Mouse (Mus musculus): ENCODE results near the gene Cope. TPM values are rescaled to one million over a fixed set of nuclear protein-coding genes. Genes with fewer than 3 reads are reported as not detected.

Gene Cope
- polyA plus RNA-seq (2015; fragmentation: Nextera tagmentation; extraction: Ambion mirVana): 271 and 278 TPM in 2 replicates

DNA sequence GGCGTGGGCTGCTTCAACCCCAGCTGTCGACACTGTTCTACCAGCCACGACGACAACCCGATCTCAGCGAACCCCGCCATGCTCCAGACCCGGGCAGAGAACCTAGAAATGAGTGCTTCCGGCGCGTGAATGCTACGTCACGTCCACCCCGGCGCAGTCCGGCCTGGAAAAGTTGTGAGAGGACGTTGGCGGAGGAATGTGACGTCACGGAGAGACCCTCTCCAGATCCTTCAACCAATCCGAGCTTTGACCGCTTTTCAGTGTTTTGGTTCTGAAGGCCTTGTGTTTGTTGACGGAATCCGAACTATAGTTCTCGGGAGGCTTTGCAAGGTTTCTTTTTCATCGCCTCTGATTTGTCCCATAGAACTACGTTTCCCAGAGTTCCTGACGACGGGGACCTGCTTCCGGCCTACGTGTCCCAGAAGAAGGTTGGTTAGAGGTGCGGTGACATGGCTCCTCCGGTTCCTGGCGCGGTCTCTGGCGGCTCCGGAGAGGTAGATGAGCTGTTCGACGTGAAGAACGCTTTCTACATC, at the start of gene Cope, which contains the start of gene Ddx49:
Cope (plus strand) TSS at position 161 of the 533 bp plus-strand sequence.
Ddx49 (minus strand) TSS at position 132 of the 533 bp plus-strand sequence.
- under 1% methylated on average over 40 of the region's 40 CpGs for WGBS
- peak within 1 kb of the TSS; percentile 86 for H3K9ac ChIP-seq
- H3K4me1 ChIP-seq (replicated peaks): peaks cover 30% of the 10 kb centered on the region
- H3K27me3 ChIP-seq: no peaks in the 10 kb centered on the region
- ATAC-seq (ENCODE audit: low read depth): peak; percentile 93
- H3K9me3 ChIP-seq: no peaks in the 10 kb centered on the region
- peak within 1 kb of the TSS; percentile 67 for H3K27ac ChIP-seq (replicated peaks)
- H3K4me3 ChIP-seq: peak within 1 kb of the TSS; percentile 91
- H3K4me2 ChIP-seq: peak within 1 kb of the TSS; percentile 96
- peaks cover 53% of the 10 kb centered on the region for H3K36me3 ChIP-seq

DNA sequence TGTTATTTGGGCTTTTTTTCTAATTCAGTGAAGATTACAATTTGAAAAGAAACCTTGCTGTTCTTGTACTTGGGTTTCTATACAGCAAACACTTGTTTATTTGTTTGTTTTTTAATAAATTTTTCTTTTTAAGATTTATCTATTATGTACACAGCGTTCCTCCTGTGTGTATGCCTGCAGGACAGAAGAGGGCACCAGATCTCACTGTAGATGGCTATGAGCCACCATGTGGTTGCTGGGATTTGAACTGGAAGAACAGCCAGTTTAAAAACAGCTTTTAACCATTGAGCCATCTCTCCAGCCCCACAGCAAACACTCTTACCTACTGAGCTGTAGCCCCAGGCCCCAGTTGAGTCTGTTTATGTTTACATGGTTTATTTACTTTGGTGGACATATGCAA, 47.7 kb upstream of the Cope start:
- H3K27ac ChIP-seq (replicated peaks): no peak overlapping the region
- H3K4me1 ChIP-seq (replicated peaks): no peaks in the 10 kb centered on the region
- no peak for ATAC-seq (ENCODE audit: low read depth)
- H3K4me3 ChIP-seq: no peak overlapping the region
- H3K27me3 ChIP-seq: no peaks in the 10 kb centered on the region
- no peaks in the 10 kb centered on the region for H3K9me3 ChIP-seq
- H3K4me2 ChIP-seq: no peak overlapping the region
- H3K36me3 ChIP-seq: peaks cover 100% of the 10 kb centered on the region
- WGBS: 86% methylated on average over 1 of the region's 1 CpGs
- H3K9ac ChIP-seq: no peak overlapping the region

- no peak for ATAC-seq (ENCODE audit: low read depth)
- Histone ChIP-seq H3K27me3 (no peaks in the 10 kb centered on the region), H3K4me3 (no peak overlapping the region), H3K27ac (replicated peaks) (no peak overlapping the region), H3K9ac (no peak overlapping the region), H3K36me3 (peaks cover 100% of the 10 kb centered on the region), H3K4me1 (replicated peaks) (no peaks in the 10 kb centered on the region), H3K9me3 (no peaks in the 10 kb centered on the region), H3K4me2 (no peak overlapping the region)
- WGBS: 89% methylated on average over 3 of the region's 3 CpGs
Measured at GRCm38 (mm10) chr8:70257456-70257855, 44.9 kb upstream of the Cope start.

GRCm38 (mm10) chr8:70258600-70258999, 43.7 kb upstream of the Cope start:
- Histone ChIP-seq H3K4me2 (no peak overlapping the region), H3K4me1 (replicated peaks) (no peaks in the 10 kb centered on the region), H3K4me3 (no peak overlapping the region), H3K9me3 (no peaks in the 10 kb centered on the region), H3K27me3 (no peaks in the 10 kb centered on the region), H3K27ac (replicated peaks) (no peak overlapping the region), H3K9ac (no peak overlapping the region), H3K36me3 (peaks cover 100% of the 10 kb centered on the region)
- WGBS: 95% methylated on average over 5 of the region's 5 CpGs
- ATAC-seq (ENCODE audit: low read depth): no peak

GRCm38 (mm10) chr8:70259043-70259442, 43.3 kb upstream of the Cope start:
- H3K27ac ChIP-seq (replicated peaks): no peak overlapping the region
- H3K4me1 ChIP-seq (replicated peaks): no peaks in the 10 kb centered on the region
- H3K9me3 ChIP-seq: no peaks in the 10 kb centered on the region
- 90% methylated on average over 2 of the region's 2 CpGs for WGBS
- no peak for ATAC-seq (ENCODE audit: low read depth)
- H3K4me2 ChIP-seq: no peak overlapping the region
- H3K27me3 ChIP-seq: no peaks in the 10 kb centered on the region
- no peak overlapping the region for H3K9ac ChIP-seq
- peaks cover 100% of the 10 kb centered on the region for H3K36me3 ChIP-seq
- no peak overlapping the region for H3K4me3 ChIP-seq

- no peaks in the 10 kb centered on the region for H3K4me1 ChIP-seq (replicated peaks)
- 84% methylated on average over 3 of the region's 3 CpGs for WGBS
- no peaks in the 10 kb centered on the region for H3K9me3 ChIP-seq
- no peaks in the 10 kb centered on the region for H3K27me3 ChIP-seq
- H3K36me3 ChIP-seq: peaks cover 41% of the 10 kb centered on the region
- no peak overlapping the region for H3K4me3 ChIP-seq
- H3K4me2 ChIP-seq: no peak overlapping the region
- no peak overlapping the region for H3K27ac ChIP-seq (replicated peaks)
- ATAC-seq (ENCODE audit: low read depth): no peak
- no peak overlapping the region for H3K9ac ChIP-seq
Measured at GRCm38 (mm10) chr8:70267674-70268073, 34.6 kb upstream of the Cope start.

- Histone ChIP-seq H3K9me3 (no peaks in the 10 kb centered on the region), H3K4me3 (no peak overlapping the region), H3K4me2 (no peak overlapping the region), H3K4me1 (replicated peaks) (no peaks in the 10 kb centered on the region), H3K27ac (replicated peaks) (0 out of 2 replicates have a peak overlapping the region, but pooled peaks have one; percentile 28), H3K27me3 (no peaks in the 10 kb centered on the region), H3K36me3 (peaks cover 34% of the 10 kb centered on the region), H3K9ac (no peak overlapping the region)
- ATAC-seq (ENCODE audit: low read depth): no peak
- 44% methylated on average over 5 of the region's 5 CpGs for WGBS
Measured at GRCm38 (mm10) chr8:70268311-70268710, 34.0 kb upstream of the Cope start.

DNA sequence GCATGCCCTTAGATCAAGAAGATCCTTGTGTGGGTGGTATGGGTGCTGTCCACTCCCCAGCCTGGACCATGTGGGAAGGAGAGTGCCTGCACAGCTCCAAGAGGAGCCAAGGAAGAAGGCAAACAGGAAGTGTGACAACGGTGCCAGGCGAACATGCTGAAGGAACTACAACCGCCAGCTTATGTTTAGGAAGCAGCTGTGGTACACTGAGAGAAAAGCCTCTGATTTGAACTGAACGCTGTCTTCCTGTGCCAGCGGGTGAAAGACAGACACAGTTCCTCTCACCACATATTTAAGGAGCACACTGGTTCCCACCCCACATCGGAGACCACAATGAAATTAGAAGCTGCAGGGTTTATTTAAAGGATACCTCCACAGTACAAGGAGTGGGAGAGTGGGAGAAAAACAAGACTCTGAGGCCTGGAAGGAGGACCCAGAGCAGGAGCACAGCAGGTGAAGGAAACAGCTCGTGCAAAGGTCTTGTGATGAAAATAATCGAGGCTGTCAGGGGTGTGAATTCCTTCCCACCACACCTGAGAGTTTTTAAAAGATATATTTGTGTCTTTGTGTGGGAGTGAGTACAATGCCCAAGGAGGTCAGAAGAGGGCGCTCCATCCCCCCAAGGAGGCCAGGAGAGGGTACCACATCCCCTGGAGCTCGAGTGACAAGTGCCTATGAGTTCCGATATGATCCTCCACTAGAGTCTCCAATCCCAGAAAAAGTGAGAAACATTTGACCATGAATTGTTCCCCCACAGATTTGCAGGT, 33.3 kb upstream of the Cope start:
- Histone ChIP-seq H3K9me3 (no peaks in the 10 kb centered on the region), H3K4me3 (no peak overlapping the region), H3K36me3 (peaks cover 28% of the 10 kb centered on the region), H3K27me3 (no peaks in the 10 kb centered on the region), H3K9ac (no peak overlapping the region), H3K4me1 (replicated peaks) (no peaks in the 10 kb centered on the region), H3K4me2 (no peak overlapping the region), H3K27ac (replicated peaks) (0 out of 2 replicates have a peak overlapping the region, but pooled peaks have one; percentile 28)
- WGBS: 60% methylated on average over 11 of the region's 11 CpGs
- no peak for ATAC-seq (ENCODE audit: low read depth)

DNA sequence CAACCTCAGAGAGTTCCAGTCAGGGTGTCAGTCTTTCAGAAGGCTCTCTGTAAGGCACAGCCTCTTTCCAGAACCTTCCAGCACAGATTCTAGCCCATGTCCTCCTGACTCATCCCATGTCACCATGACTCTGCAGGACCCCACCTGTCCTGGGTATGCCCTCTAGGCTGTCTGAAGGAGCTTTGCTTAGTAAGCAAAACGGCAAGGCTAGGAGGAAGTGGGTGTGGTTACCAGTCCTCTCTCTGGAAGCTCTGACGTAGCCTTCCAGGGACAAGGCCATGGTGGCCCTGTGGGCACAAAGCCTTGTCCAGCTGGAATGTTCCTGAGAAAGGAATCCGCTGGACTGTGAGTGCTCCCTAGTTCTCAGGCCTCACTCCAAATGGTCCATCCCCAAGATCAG, 29.4 kb upstream of the Cope start:
- H3K4me2 ChIP-seq: no peak overlapping the region
- no peaks in the 10 kb centered on the region for H3K27me3 ChIP-seq
- 0 out of 2 replicates have a peak, but pooled peaks cover under 1% of the 10 kb centered on the region for H3K4me1 ChIP-seq (replicated peaks)
- 0 out of 2 replicates have a peak, but pooled peaks have one; percentile 32 for ATAC-seq (ENCODE audit: low read depth)
- no peak overlapping the region for H3K27ac ChIP-seq (replicated peaks)
- WGBS: 62% methylated on average over 3 of the region's 3 CpGs
- no peak overlapping the region for H3K4me3 ChIP-seq
- no peaks in the 10 kb centered on the region; the same call in 1 of the 2 replicates for H3K36me3 ChIP-seq
- no peaks in the 10 kb centered on the region for H3K9me3 ChIP-seq
- H3K9ac ChIP-seq: no peak overlapping the region

DNA sequence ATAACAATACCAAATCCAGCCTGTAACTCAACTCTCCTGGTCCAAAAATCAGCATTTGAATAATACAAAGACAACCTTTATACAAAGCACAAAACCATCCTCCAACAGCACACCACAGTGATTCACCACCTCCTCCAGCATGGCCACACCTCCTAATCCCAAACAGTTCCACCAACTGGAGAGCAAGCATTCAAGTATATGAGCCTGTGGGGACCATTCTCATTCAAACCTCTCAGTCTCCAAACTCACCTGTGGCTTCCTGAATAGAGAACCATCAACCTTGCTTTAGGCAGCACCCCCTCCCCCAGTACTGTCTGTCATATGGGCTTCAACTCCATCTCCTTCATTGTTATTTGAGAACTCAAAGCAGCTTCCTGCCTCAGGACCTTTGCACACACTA, 28.0 kb upstream of the Cope start:
- no peak overlapping the region for H3K9ac ChIP-seq
- no peaks in the 10 kb centered on the region for H3K27me3 ChIP-seq
- no peak overlapping the region for H3K27ac ChIP-seq (replicated peaks)
- no peak overlapping the region for H3K4me3 ChIP-seq
- no peak for ATAC-seq (ENCODE audit: low read depth)
- H3K36me3 ChIP-seq: no peaks in the 10 kb centered on the region
- H3K4me1 ChIP-seq (replicated peaks): 0 out of 2 replicates have a peak, but pooled peaks cover 4% of the 10 kb centered on the region
- no peak overlapping the region for H3K4me2 ChIP-seq
- H3K9me3 ChIP-seq: no peaks in the 10 kb centered on the region

GRCm38 (mm10) chr8:70276476-70276875, 25.8 kb upstream of the Cope start:
- no peak overlapping the region for H3K9ac ChIP-seq
- 90% methylated on average over 3 of the region's 3 CpGs for WGBS
- H3K4me3 ChIP-seq: no peak overlapping the region
- no peaks in the 10 kb centered on the region for H3K36me3 ChIP-seq
- no peak overlapping the region for H3K4me2 ChIP-seq
- ATAC-seq (ENCODE audit: low read depth): no peak
- no peaks in the 10 kb centered on the region for H3K27me3 ChIP-seq
- H3K4me1 ChIP-seq (replicated peaks): 0 out of 2 replicates have a peak, but pooled peaks cover 4% of the 10 kb centered on the region
- H3K27ac ChIP-seq (replicated peaks): no peak overlapping the region
- no peaks in the 10 kb centered on the region for H3K9me3 ChIP-seq

DNA sequence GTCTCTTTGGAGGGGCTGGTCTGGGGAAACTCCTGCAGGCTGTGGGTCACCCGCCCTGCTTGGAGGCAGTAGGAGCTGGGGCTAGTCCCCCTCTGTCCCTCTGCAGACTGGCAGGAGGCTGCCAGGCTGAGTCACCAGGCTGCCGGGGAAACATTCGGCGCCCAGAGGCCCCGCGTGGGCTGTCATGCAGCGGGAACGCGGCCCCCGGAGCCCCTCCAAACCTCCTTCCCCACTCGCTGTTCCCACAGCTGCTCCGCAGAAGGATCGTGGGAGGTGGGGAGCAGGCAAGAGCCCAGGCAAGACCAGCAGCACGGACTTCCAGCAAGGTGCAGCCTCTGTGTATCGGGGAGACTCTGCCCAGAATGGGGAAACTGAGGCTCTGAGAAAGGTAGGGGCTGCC, 24.1 kb upstream of the Cope start:
- ATAC-seq (ENCODE audit: low read depth): no peak
- Histone ChIP-seq H3K36me3 (no peaks in the 10 kb centered on the region), H3K4me1 (replicated peaks) (peaks cover 11% of the 10 kb centered on the region; the same call in 1 of the 2 replicates), H3K4me3 (no peak overlapping the region), H3K27ac (replicated peaks) (no peak overlapping the region), H3K9me3 (no peaks in the 10 kb centered on the region), H3K4me2 (no peak overlapping the region), H3K27me3 (no peaks in the 10 kb centered on the region), H3K9ac (0 out of 2 replicates have a peak overlapping the region, but pooled peaks have one; percentile 12)
- 55% methylated on average over 15 of the region's 15 CpGs for WGBS

Data from neural tube, embryonic 13.5 days (tissue).